Mouse (Mus musculus) large intestine, adult 2 months (tissue): ENCODE data around the gene Ifitm10. TPM values are rescaled to one million over a fixed set of nuclear protein-coding genes. Genes with fewer than 3 reads are reported as not detected.
"Not testable (repeated sequence)": the region's sequence is repeated elsewhere in the genome, so short reads cannot be mapped to it uniquely, and the experiment has no call there.

Experiments
- DNase-seq: peaks from one replicate; pipeline ENCODE4 v3.0.0-alpha.2; 2012; ENCODE audit warnings: low read depth, low spot score
- WGBS: fragments of 180-500 bp; shearing (Covaris S2); methylation state at CpG from one replicate; pipeline ENCODE4 v1.1.7; 2018; 5-methylcytosine and 5-hydroxymethylcytosine counted together
- polyA plus RNA-seq: library from polyadenylated mRNA; depleted of rRNA; stranded (reverse); fragments of >200 nt; gene quantifications from 2 replicates; pipeline ENCODE4 v1.2.3, GENCODE M21; 2012; rRNA removed

The Ifitm10 gene
- polyA plus RNA-seq: 1.1 and 1.3 TPM in 2 replicates

DNA sequence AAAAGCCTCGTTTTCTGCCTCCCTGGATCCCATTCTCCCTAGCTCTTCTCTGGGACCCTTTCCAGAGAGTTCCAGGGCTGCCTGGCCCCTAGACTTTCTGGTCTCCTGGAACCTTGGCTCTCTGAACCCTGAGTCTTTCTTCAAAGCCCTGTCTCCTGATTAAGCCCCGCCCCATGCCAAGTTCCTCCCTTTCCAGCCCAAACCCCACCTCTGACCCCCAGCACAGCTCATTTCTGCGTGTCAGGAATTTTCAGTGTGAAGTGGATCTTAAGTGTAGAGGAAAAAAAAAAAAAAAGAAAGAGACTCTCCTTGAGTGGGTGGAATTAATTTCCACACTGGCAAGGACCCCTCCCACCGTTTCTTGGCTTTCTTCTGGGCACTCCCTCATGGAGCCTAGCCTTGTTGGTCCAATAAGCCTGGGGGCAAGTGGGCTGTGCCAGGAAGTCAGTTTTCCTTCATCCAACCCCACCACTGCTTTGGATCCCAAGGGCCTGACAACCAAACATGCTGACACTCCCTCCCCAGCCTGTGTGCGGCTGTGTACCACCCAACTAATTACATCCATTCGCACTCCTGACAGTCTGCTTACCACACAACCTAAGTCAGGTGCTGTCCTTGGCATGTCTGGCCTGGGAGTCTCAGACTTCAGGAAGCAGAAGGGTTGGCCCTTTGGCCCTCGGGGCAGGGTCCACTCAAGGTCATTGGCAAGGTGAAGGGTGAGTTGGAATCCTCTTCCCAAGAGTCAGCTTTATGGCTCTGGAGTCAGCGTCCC is at the start of gene Ifitm10:
TSS of gene Ifitm10 (minus strand) at position 113 of the 772 bp plus-strand sequence.
- WGBS: 58% methylated on average over 8 of the region's 8 CpGs

DNA sequence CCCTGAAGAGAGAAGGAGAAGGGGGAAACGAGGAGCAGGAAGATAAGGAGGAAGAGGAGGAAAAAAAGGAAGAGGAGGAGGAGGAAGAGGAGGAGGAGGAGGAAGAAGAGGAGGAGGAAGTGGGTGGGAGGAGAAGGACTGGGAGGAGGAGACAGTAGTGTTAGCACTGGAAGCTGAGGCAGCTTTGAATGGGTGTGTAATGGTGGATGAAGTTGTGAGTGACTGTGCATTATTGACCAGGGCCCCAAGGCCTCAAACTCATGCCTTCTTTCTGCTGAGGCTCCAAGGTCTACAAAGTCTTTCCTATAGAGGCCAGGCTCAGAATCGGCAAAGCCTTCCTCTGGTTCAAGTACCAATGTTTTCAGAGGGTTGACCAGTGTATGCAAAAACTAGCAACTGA is 48.3 kb upstream of the Ifitm10 start:
- WGBS: 64% methylated on average over 2 of the region's 2 CpGs
- no peak for DNase-seq

More for the DNA sequence above, at the start of gene Ifitm10:
- DNase-seq: no peak

DNA sequence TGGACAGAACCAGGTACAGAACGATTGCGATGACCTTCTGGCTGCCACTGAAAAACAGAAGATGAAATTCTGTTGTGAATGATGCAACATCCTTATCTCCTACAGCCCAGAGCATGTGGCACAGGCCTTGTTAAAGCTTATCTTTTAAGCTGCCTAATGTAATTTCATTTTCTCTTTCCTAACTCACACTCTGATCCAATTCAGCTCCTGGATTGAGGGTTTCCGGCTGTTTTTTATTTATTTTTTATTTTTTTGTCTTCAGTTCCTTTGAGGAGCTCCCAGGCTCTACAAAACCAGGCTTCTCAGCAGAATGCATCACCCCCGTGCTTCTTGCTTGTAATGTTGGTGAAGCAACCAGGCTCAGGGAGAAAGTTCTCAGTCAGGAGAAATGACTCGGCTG is 46.3 kb upstream of the Ifitm10 start:
- DNase-seq: no peak
- 68% methylated on average over 5 of the region's 5 CpGs for WGBS

DNA sequence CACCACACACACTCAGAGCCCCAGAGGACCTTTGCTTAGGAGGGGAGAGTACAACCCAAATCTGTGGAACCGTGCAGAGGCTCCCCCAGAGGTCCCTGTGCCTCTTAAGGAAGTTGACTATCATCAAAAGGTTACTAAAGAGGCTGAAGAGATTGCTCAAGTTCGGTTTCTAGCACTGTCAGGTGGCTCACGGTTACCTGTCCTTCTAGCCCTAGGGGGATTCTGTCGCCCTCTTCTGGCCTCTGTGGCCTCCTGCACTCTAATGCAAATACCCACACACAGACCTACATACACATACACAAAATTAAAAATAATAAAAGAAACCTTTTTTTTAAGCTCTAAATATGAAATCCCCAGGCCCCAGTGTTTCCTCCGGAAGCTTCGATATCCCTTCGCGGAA is 45.1 kb upstream of the Ifitm10 start:
- WGBS: 90% methylated on average over 8 of the region's 8 CpGs
- no peak for DNase-seq

DNA sequence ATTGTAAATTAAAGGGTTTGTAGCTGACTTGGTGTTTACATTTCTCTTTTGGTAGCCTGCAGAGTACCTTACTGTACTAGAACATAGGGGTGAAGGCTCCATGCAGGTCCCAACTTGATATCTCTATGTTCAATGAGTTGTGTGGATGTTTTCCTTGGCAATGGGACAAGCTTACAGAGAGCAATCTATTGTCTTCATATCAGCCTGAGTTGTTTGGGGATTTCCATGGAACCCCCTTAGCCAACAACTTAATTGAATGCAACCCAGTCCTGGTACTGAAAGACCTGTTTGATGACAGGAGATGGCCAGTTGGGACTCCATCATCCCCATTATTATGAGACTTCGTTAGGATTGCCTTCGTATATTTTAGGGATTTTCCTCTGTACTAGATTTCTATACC is 44.5 kb upstream of the Ifitm10 start:
- no peak for DNase-seq
- WGBS: 92% methylated on average over 2 of the region's 2 CpGs

DNA sequence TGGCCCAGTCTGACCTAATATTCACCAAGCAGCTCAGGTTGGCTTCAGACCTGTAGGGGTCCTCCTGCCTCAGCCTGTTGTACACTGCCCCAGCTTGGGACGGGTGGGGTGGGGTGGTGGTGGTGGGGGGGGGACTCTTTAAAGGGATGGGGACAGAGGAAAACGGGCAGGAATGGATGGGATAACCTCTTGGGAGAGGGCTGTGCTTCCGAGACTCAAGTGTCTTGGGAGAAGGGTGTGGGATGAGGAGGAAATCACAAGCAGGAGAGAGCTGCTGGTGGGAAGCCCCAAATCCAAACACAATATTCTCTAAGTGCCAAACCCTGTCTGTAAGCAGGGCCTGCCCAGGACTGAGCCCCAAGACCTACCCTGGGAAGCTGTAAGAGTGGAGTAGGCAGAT is 42.7 kb upstream of the Ifitm10 start:
- no peak for DNase-seq
- WGBS: 63% methylated on average over 3 of the region's 3 CpGs

DNA sequence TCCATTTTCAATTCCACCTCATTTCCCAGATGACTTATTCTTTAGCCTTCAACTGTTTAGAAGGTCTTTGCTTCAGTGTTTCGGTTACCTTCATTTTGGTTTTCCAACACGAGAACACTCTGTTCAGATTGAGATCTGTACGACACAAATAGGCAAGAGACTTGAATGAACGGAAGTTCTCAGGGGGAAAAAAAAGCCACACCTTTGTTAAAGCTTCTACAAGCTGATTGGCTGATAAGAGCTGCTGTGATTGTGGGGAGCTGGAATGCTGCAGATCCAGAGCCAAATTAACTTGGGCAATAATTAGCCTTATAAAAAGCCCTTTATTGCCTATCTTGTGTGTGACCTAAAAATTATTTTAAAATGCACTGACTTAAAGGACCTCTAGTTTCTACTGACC is 41.8 kb upstream of the Ifitm10 start:
- 34% methylated on average over 4 of the region's 4 CpGs for WGBS

DNA sequence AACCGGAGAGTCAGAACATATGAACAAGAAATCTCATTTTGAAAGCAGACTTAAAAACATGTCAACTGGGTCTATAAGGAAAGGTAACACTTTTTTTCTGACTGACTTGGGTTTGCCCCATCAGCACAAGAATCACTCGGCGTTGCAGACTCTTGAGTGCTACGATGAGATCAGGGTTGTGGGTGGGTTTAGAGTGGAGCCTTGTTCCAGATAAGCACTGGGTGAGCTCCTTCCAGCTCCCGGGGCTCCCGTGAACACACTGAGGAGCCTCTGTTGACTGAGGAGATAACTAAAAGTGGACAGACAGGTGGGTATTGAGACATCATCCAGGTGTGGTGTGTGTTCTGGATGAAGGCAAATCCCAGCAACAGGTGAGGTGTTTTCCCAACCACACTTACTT is 39.7 kb upstream of the Ifitm10 start:
- no peak for DNase-seq
- WGBS: 78% methylated on average over 6 of the region's 6 CpGs

More for the DNA sequence above, 41.8 kb upstream of the Ifitm10 start:
- DNase-seq: no peak

DNA sequence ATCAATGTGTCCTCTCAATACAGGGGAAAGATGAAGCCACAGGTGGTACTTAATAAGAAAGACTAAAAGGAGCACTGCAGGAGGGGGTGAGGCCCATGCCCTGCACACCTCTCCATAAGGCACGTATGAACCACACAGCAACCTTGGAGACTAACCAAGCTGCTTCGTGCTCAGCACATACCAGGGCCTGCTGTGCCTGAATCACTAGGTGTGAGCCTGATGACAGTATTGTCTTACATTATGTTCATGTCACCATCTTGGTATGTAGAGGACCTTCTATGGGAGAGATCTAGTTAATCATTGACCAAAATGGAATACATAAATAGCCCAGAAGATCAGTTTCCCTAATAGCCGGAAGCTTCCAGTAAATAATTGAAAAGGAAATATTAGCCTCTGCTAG is 36.0 kb upstream of the Ifitm10 start:
- no peak for DNase-seq
- WGBS: 68% methylated on average over 3 of the region's 3 CpGs

DNA sequence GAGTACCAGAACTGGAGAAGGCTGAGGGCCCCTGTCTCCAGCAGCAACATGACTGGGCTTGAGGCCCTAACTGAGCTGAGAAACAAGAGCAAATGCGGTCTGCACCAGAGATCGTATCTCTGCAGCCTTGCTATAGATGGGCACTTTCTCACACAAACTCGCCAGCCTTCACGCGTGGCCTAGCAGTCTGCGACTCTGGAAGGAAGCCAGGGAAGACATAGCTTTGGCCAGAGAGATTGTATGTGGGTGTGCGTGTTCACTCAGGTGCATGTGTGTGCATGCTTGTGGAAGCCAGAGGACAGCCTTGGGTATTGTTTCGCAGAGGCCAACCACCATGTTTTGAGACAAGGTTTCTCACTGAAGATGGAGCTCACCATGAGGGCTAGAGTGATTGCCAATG is 35.1 kb upstream of the Ifitm10 start:
- WGBS: 96% methylated on average over 8 of the region's 8 CpGs
- DNase-seq: no peak

DNA sequence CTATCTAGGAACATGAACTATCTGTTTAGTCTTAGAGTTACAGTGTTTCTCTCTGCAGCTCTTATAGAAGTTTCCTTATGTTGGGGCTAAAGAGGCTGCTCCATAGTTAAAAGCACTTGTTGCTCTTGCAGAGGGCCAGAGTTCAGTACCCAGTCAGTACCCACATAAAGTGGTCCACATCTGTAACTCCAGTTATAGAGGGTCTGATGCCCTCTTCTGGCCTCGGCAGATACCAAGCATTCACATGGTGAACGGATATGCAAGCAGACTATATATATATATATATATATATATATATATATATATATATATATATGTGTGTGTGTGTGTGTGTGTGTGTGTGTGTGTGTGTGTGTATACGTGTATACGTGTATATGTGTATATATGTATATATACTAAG is 34.4 kb upstream of the Ifitm10 start:
- no peak for DNase-seq
- WGBS: 59% methylated on average over 4 of the region's 4 CpGs

DNA sequence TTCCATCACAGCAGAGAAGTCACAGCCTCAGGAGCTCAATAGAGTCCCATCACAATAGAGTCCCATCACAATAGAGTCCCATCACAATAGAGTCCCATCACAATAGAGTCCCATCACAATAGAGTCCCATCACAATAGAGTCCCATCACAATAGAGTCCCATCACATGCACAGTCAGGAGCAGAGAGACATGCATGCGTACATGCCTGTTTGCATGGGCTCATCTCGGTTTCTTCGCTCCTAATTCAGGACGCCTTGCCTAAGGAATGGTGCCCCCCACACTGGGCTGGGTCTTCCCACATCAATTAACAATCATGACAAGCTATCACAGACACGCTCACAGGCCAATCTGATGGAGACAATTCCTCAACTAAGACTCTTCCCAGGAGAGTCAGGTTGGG is 31.6 kb upstream of the Ifitm10 start:
- 91% methylated on average over 5 of the region's 5 CpGs for WGBS
- not testable (repeated sequence) for DNase-seq

DNA sequence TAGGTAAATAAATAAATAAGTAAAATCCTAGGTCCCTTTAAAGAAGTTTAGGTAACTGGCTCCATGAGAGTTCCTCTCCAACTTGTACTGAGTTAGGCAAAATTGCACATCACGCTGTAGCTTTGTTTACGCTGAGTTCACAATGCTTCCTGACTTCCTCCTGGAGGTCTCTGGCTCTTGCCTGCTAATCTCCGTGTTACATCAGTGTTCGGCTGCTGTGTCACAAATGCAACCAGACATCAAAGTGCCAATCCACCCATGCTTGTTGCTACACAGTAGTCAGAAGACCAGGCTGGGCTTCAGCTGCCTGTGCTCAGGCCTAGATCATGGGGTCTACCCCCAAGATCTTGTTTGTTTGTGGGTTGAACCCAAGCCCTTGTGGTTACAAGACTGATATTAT is 30.0 kb upstream of the Ifitm10 start:
- DNase-seq: no peak
- 49% methylated on average over 4 of the region's 4 CpGs for WGBS

DNA sequence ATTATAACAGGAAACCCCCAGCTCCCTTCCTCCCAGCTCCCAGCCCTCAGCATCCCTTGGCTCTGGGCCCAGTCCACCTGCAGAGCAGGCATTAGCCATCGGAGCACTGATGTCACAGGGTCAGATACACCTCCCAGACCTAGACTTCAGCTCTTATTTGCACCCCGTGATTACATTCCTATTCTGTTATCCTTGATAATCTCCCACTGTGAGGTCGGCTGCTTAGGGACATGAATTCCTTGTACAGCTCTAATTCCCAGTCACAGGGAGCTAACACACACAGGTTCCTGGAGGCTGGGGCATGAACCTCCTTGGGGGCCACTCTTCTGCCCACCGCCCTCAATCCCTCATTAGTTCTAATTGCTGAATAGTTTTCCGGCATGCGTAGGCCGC is 27.2 kb upstream of the Ifitm10 start:
- WGBS: 54% methylated on average over 7 of the region's 7 CpGs
- no peak for DNase-seq

DNA sequence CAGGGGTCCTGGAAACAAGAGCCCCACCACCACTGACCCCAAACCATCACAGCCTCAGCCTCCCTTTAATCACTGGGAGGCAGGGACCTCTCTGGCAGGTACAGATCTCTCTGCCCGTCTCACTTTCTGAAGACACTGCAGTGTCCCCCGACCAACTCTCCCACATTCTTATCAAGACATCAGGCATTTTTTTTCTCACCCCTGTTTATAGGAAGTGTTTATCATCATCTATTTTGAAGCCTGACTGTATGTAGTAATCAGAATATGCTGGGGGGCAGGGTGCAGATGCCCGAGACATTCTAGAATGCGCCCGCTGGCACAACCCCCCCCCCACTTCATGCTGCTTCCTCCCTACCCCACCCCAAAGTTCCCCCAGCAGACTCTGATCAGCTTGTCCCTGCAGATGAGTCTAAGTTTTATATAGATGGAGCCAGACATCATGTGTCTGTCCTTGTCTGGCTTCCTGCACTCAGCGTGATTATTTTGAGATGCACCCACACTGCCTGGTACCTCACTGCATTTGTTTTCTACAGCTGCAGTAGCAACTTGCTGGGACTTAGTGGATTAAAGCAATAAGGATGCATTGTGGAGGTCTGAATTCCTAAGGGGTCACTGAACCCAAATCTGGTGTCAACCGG is 26.7 kb upstream of the Ifitm10 start:
- DNase-seq: no peak
- WGBS: 74% methylated on average over 7 of the region's 7 CpGs

DNA sequence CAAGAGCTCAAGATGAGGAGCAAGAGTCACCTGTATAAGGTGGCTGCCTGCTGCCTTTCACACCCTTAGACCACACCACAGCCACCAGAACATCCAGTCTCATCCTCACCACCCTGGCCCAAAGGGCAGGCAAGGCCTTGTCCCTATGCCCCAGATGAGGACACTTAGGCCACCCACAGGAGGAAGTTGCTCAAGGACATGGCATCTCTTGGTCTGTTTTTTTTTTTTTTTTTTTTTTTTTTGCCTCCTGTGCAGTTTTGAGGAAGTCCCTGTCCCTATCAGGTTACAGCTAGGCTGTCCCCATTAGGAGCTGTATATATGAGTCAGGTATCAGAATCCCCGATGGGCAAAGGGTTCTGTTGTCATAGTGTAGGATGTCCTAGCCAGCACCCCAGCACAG is 25.7 kb upstream of the Ifitm10 start:
- no peak for DNase-seq
- 70% methylated on average over 1 of the region's 1 CpGs for WGBS

DNA sequence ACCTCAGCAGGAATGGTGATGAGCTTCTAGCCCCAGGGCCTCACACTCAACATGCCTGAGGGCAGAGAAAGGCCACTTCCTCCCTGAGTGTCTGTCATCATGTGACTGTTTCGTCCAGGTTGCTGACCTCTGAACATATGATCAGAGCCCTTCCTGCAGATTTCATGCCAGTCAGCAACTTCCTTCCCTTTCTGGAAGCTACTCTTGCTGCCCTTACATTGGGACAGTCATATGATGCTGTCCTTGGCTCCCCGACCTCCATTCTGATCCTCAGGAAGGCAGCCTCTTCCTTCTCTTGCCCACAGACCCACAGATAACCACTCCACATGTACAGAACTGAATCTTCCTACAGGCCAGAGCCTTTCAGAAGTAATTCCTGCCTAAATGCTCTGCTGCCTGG is 24.5 kb upstream of the Ifitm10 start:
- DNase-seq: no peak

DNA sequence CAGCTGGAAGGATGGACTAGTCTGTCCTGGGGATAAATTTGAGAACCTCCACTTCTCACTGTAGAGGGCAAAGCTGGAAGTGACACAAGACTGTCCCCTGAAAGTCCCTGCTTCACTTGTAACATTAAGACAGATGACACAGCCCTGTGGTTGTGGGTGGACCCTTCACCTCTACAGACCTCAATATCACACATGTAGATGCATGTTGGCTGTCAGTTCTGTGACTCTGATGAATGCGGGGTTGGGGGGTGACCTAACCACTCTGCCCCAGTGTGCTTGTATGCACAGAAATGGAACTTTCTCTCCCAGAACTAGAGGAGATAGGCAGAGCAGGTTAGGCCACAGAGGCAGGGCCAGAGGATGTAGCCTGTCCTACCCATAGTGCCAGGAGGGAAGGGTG is 23.1 kb upstream of the Ifitm10 start:
- 97% methylated on average over 1 of the region's 1 CpGs for WGBS
- DNase-seq: no peak

More for the DNA sequence above, 24.5 kb upstream of the Ifitm10 start:
- WGBS: 53% methylated on average over 2 of the region's 2 CpGs

DNA sequence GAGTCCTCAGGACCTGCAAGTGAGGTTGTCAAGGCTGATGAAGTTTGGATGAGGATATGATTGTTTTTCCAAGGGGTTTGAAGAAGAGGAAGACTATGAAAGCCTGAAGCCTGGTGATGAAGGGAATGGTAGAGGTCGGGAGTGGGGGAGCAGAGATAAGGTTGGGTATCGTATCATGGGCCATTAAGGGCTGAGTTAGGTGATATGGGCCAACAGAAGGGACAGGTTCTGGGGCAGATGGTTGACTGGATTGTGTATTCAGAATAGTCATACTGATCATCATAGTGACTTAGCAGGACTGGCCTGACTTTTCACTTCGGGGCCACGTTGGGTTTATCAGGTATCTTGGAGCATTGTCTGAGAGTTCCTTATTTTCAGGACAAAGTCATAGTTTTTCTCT is 21.9 kb upstream of the Ifitm10 start:
- no peak for DNase-seq
- WGBS: 91% methylated on average over 4 of the region's 4 CpGs

DNA sequence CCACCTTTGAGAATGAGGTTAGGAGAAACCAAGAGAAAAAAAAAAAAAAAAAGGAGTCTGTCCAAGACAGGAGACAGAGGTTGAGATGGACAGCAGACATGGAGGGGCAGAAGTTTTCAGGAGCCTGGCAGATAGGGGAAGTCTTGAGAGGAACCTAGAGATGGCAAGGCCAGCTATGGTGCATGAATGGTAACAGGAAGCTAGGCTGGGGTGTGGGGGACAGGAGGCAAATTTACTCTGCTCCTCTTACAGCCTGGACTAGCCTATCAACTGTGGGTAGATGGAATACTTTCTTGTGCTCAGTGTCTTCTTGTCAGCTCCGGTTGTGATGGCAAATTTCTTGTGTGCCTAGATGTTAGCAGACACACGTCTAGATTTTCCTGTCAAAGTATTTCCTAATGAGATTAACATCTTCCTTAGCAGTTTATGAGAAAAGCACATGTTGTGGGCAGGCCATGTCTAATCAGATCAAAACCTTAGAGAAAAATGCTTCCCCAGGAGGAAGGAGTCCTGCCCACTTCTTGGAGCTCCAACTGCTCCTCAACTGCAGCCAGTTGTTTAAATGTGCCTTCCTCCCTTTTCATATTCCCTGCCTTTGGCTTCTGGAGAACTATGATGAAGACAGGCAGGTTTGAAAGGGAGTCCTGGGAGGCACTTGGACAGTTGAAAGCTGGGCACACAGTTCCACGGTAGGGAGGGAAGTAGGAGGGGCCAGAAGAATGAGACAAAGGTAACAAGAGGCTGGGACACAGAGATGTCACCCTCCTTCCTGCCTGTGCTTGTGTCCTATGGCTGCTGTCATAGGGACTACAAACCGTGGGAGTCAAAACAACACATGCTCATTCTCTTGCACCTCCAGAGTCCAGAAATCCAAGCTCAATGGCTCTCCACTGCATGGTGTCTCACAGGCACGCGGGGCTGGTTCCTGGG is 21.0 kb upstream of the Ifitm10 start:
- no peak for DNase-seq
- 59% methylated on average over 6 of the region's 6 CpGs for WGBS
